Mouse (Mus musculus) lung, adult 2 months (tissue): ENCODE data around the gene Zfand6. TPM values are rescaled to one million over a fixed set of nuclear protein-coding genes. Genes with fewer than 3 reads are reported as not detected.

Experiments used
- DNase-seq: peaks from one replicate; pipeline ENCODE4 v3.0.0; 2022
- H3K4me1 ChIP-seq: fragments of 200-500 bp; 2 replicates; pipeline ENCODE4 v1.6.1; 2011; ENCODE audit warnings: low read length; ENCODE audit not compliant: control insufficient read depth, insufficient read depth
- H3K4me3 ChIP-seq: fragments of 200-500 bp; replicated peaks from 2 replicates; pipeline ENCODE3; 2011; ENCODE audit warnings: low read depth, mild to moderate bottlenecking, control low read depth, low read length; ENCODE audit errors: extremely low read depth
- CTCF ChIP-seq: fragments of 200-500 bp; IDR thresholded peaks from 2 replicates; pipeline ENCODE4 v1.5.1; 2011; ENCODE audit warnings: mild to moderate bottlenecking, low read length, control low read depth; ENCODE audit not compliant: insufficient read depth
- POLR2A ChIP-seq: fragments of 200-500 bp; IDR thresholded peaks from 2 replicates; pipeline ENCODE4 v1.6.1; 2011; ENCODE audit warnings: low read depth, mild to moderate bottlenecking, control low read depth, low read length, borderline replicate concordance; ENCODE audit errors: extremely low read depth
- WGBS: fragments of 180-500 bp; shearing (Covaris S2); methylation state at CpG from one replicate; pipeline ENCODE4 v1.1.7; 2018; 5-methylcytosine and 5-hydroxymethylcytosine counted together
- polyA plus RNA-seq: library from polyadenylated mRNA; depleted of rRNA; stranded (reverse); fragments of >200 nt; gene quantifications from 2 replicates; pipeline ENCODE4 v1.2.3, GENCODE M21; 2012

Gene Zfand6
- polyA plus RNA-seq, 1 experiment = 45.7 TPM

- H3K4me1 ChIP-seq = peaks cover 7% of the 10 kb centered on the region
- no peak for TF ChIP-seq POLR2A
- no peak for TF ChIP-seq CTCF
- 68% methylated on average over 2 of the region's 2 CpGs for WGBS
- no peak overlapping the region for H3K4me3 ChIP-seq
- no peak for DNase-seq
Observed at GRCm38 (mm10) chr7:84652740-84653139, 37.0 kb downstream of the Zfand6 start.

- 41% methylated on average over 2 of the region's 2 CpGs for WGBS
- TF ChIP-seq POLR2A (no peak), CTCF (no peak)
- peaks cover 6% of the 10 kb centered on the region for H3K4me1 ChIP-seq
- DNase-seq = no peak
- H3K4me3 ChIP-seq = no peak overlapping the region
Observed at GRCm38 (mm10) chr7:84651987-84652321, 37.8 kb downstream of the Zfand6 start.

- Histone ChIP-seq H3K4me3 (no peak overlapping the region), H3K4me1 (peaks cover 6% of the 10 kb centered on the region)
- 89% methylated on average over 4 of the region's 4 CpGs for WGBS
- TF ChIP-seq POLR2A = no peak
- TF ChIP-seq CTCF = no peak
- no peak for DNase-seq
Observed at GRCm38 (mm10) chr7:84651303-84651986, 38.3 kb downstream of the Zfand6 start.

GRCm38 (mm10) chr7:84649016-84649415, 40.7 kb downstream of the Zfand6 start:
- no peak for DNase-seq
- WGBS = 75% methylated on average over 2 of the region's 2 CpGs
- TF ChIP-seq CTCF (no peak), POLR2A (no peak)
- Histone ChIP-seq H3K4me3 (no peak overlapping the region), H3K4me1 (peaks cover 2% of the 10 kb centered on the region)

GRCm38 (mm10) chr7:84646256-84646655, 43.5 kb downstream of the Zfand6 start:
- 33% methylated on average over 1 of the region's 1 CpGs for WGBS
- TF ChIP-seq CTCF (no peak), POLR2A (no peak)
- H3K4me1 ChIP-seq = peaks cover 3% of the 10 kb centered on the region

GRCm38 (mm10) chr7:84643270-84643998, 46.3 kb downstream of the Zfand6 start:
- H3K4me1 ChIP-seq = peaks cover 3% of the 10 kb centered on the region
- no peak overlapping the region for H3K4me3 ChIP-seq
- WGBS = 83% methylated on average over 6 of the region's 6 CpGs
- no peak for DNase-seq
- no peak for TF ChIP-seq CTCF

More at GRCm38 (mm10) chr7:84646256-84646655, 43.5 kb downstream of the Zfand6 start:
- H3K4me3 ChIP-seq = no peak overlapping the region
- DNase-seq = no peak

GRCm38 (mm10) chr7:84642159-84642928, 47.4 kb downstream of the Zfand6 start:
- 82% methylated on average over 6 of the region's 6 CpGs for WGBS
- peaks cover 3% of the 10 kb centered on the region for H3K4me1 ChIP-seq
- TF ChIP-seq CTCF = no peak
- TF ChIP-seq POLR2A = no peak
- no peak for DNase-seq
- H3K4me3 ChIP-seq = no peak overlapping the region

- no peak for DNase-seq
- Histone ChIP-seq H3K4me3 (no peak overlapping the region), H3K4me1 (no peaks in the 10 kb centered on the region)
- no peak for TF ChIP-seq CTCF
Observed at GRCm38 (mm10) chr7:84636939-84637338, 52.8 kb downstream of the Zfand6 start.

GRCm38 (mm10) chr7:84631878-84632277, 57.9 kb downstream of the Zfand6 start:
- TF ChIP-seq POLR2A = no peak
- no peak for DNase-seq
- WGBS = 91% methylated on average over 3 of the region's 3 CpGs
- Histone ChIP-seq H3K4me1 (no peaks in the 10 kb centered on the region), H3K4me3 (no peak overlapping the region)
